Mouse (Mus musculus): ENCODE data around the gene Gpr35. TPM values are rescaled to one million over a fixed set of nuclear protein-coding genes. Genes with fewer than 3 reads are reported as not detected.

Gene Gpr35
- polyA plus RNA-seq, 1 experiment from 2014 or later, result 8.9 TPM

DNA sequence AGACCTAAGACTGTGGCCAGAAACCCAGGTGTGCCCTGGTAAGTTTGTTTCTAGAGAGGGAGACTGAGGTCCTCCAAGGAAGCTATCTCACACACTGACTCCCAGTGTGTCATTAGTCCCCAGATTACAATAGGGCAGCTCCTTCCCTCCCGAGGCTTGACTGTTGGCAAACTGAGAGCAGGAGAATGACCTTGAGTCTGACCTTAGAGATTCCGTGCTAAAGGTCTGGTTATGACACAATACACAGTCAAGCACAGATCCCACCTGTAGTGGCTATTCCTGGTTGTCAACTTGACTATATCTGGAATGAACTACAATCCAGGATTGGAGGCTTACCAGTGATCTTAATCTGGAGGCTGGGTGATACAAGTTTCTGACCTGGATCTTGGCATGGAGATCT, 79.4 kb downstream of the Gpr35 start:
- no peaks in the 10 kb centered on the region for H3K27me3 ChIP-seq (replicated peaks)
- no peaks in the 10 kb centered on the region for H3K36me3 ChIP-seq
- no peak overlapping the region for H3K9ac ChIP-seq
- 62% methylated on average over 2 of the region's 2 CpGs for WGBS
- no peak overlapping the region for H3K27ac ChIP-seq
- H3K4me2 ChIP-seq (replicated peaks), result no peak overlapping the region
- H3K9me3 ChIP-seq, result no peaks in the 10 kb centered on the region; the same call in 1 of the 2 replicates
- no peaks in the 10 kb centered on the region for H3K4me1 ChIP-seq (replicated peaks)
- no peak for ATAC-seq
- no peak overlapping the region for H3K4me3 ChIP-seq (replicated peaks)

DNA sequence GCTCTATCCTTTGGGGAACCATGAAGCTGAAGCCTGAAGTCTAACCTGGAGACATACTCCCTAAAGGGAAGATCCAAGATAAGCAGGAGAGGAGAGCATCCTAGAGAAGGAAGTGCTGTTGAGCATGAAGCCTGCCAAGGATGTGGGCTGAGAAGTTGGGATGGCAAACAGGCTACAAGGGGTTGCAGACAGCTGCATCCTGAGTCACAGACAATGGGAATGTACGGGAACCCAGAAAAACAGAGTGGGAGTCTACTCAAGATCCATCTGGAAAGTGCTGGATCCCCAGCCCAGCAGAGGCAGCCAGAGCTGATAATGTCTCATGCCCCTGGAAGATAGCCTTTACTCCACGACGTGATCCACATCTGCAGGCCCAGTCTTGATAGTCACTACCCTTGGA, 80.5 kb downstream of the Gpr35 start:
- H3K9me3 ChIP-seq, result no peaks in the 10 kb centered on the region; the same call in 1 of the 2 replicates
- H3K9ac ChIP-seq, result no peak overlapping the region
- ATAC-seq, result no peak
- no peak overlapping the region for H3K27ac ChIP-seq
- no peaks in the 10 kb centered on the region for H3K27me3 ChIP-seq (replicated peaks)
- no peak overlapping the region for H3K4me3 ChIP-seq (replicated peaks)
- no peaks in the 10 kb centered on the region for H3K4me1 ChIP-seq (replicated peaks)
- no peaks in the 10 kb centered on the region for H3K36me3 ChIP-seq
- no peak overlapping the region for H3K4me2 ChIP-seq (replicated peaks)
- WGBS, result 82% methylated on average over 3 of the region's 3 CpGs

GRCm38 (mm10) chr1:93033989-93034388, 83.3 kb downstream of the Gpr35 start:
- no peak for ATAC-seq
- Histone ChIP-seq H3K27ac (no peak overlapping the region), H3K9me3 (no peaks in the 10 kb centered on the region; the same call in 1 of the 2 replicates), H3K4me2 (replicated peaks) (no peak overlapping the region), H3K27me3 (replicated peaks) (no peaks in the 10 kb centered on the region), H3K9ac (no peak overlapping the region), H3K4me1 (replicated peaks) (no peaks in the 10 kb centered on the region), H3K4me3 (replicated peaks) (no peak overlapping the region), H3K36me3 (no peaks in the 10 kb centered on the region)
- WGBS, result 50% methylated on average over 8 of the region's 8 CpGs

DNA sequence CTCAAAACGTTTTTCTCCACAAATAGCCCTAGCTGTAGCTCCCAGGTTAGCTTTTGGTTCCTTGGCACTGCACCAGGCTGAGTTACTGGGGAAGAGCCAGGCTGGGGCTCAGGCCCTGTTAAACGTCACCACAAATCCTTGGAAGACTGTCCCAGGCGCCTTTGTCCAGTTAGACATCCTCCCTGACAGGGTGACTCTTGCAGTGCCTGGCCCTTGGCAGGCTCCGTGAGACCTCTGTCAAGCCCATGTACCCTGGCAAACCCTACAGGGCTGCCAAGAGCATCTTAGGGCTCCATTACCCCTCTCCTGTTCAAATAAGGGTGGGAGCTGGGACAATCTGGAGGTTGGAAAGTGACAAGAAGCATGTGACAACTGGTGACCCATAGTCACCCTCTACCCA, 85.3 kb downstream of the Gpr35 start:
- no peak overlapping the region for H3K9ac ChIP-seq
- no peak overlapping the region for H3K4me3 ChIP-seq (replicated peaks)
- no peaks in the 10 kb centered on the region for H3K27me3 ChIP-seq (replicated peaks)
- H3K4me1 ChIP-seq (replicated peaks), result no peaks in the 10 kb centered on the region
- H3K9me3 ChIP-seq, result no peaks in the 10 kb centered on the region
- 74% methylated on average over 4 of the region's 4 CpGs for WGBS
- no peak overlapping the region for H3K27ac ChIP-seq
- ATAC-seq, result no peak
- H3K4me2 ChIP-seq (replicated peaks), result no peak overlapping the region
- H3K36me3 ChIP-seq, result no peaks in the 10 kb centered on the region

Other genes with a start within 250 kb of the Gpr35 start
- 36.8 and 37.7 TPM in 2 replicates for gene Gpc1, start 119.2 kb upstream of the Gpr35 start, polyA plus RNA-seq (2015; fragmentation: Nextera tagmentation; extraction: Ambion mirVana)
- 0.16 and 0.34 TPM in 2 replicates for gene Ankmy1, start 48.0 kb upstream of the Gpr35 start, polyA plus RNA-seq (2015; fragmentation: Nextera tagmentation; extraction: Ambion mirVana)
- 14.1 and 14.7 TPM in 2 replicates for gene Dusp28, start 43.9 kb upstream of the Gpr35 start, polyA plus RNA-seq (2015; fragmentation: Nextera tagmentation; extraction: Ambion mirVana)
- gene Rnpepl1, start 40.1 kb upstream of the Gpr35 start, polyA plus RNA-seq (2015; fragmentation: Nextera tagmentation; extraction: Ambion mirVana), result 40.6 and 56.1 TPM in 2 replicates
- gene Capn10, start 16.5 kb upstream of the Gpr35 start, polyA plus RNA-seq (2015; fragmentation: Nextera tagmentation; extraction: Ambion mirVana), result 28.2 and 34.4 TPM in 2 replicates
- gene Aqp12, start 55.5 kb downstream of the Gpr35 start, polyA plus RNA-seq (2015; fragmentation: Nextera tagmentation; extraction: Ambion mirVana), result 3.0 and 11.2 TPM in 2 replicates
- gene Kif1a, start 151.1 kb downstream of the Gpr35 start, polyA plus RNA-seq (2015; fragmentation: Nextera tagmentation; extraction: Ambion mirVana), result 18.3 and 21.4 TPM in 2 replicates
- gene Agxt, start 184.4 kb downstream of the Gpr35 start, polyA plus RNA-seq (2015; fragmentation: Nextera tagmentation; extraction: Ambion mirVana), result 0.59 and 0.62 TPM in 2 replicates
- 8.7 and 10.4 TPM in 2 replicates for gene 2310007B03Rik, start 210.1 kb downstream of the Gpr35 start, polyA plus RNA-seq (2015; fragmentation: Nextera tagmentation; extraction: Ambion mirVana)
- 0.04 and 0.13 TPM in 2 replicates for gene Crocc2, start 217.9 kb downstream of the Gpr35 start, polyA plus RNA-seq (2015; fragmentation: Nextera tagmentation; extraction: Ambion mirVana)

All from intestine, embryonic 15.5 days (tissue).